ENCODE assay signal across 7 mouse cellular contexts in genomic region chrX:51681170-51681667, GRCm38 (mm10). TPM values are rescaled to one million over a fixed set of nuclear protein-coding genes. Genes with fewer than 3 reads are reported as not detected.
DNase-seq lines count a peak whose midpoint lies in the region; ATAC-seq and TF ChIP-seq lines count a peak whose summit lies in the region.

No protein-coding gene starts in this region.

- H3K9ac ChIP-seq in heart, embryonic 16.5 days (ENCODE audit: low read length), result peak overlapping the region; percentile 1; the same call in 1 of the 2 replicates

- peak; percentile 5 for DNase-seq in urinary bladder, postnatal 25 days (ENCODE audit: low spot score)
- no peak for DNase-seq in urinary bladder, adult 2 months (ENCODE audit: low spot score)
- peak; percentile 69 for DNase-seq in embryo, embryonic 11 days
- peak; percentile 13 to 56 for DNase-seq in kidney, postnatal 25 days

- peak; percentile 49 for ATAC-seq in heart, embryonic 16.5 days (replicated peaks; ENCODE audit: extremely low read depth, insufficient read depth, low FRiP score)
- ATAC-seq in megakaryocyte progenitor cell, adult 5-6 weeks (replicated peaks; ENCODE audit: poor library complexity), result peak; percentile 41

- H3K9me3 ChIP-seq in heart, embryonic 16.5 days (replicated peaks; ENCODE audit: control insufficient read depth, low read length), result no peaks in the 10 kb centered on the region

- peaks cover 34% of the 10 kb centered on the region for H3K27me3 ChIP-seq in heart, embryonic 16.5 days (ENCODE audit: control insufficient read depth, insufficient read depth, low read length)
- peaks cover 16% of the 10 kb centered on the region for H3K27me3 ChIP-seq in small intestine, adult 2 months (ENCODE audit: control insufficient read depth, insufficient read depth, low read length)

- no peaks in the 10 kb centered on the region for H3K4me1 ChIP-seq in heart, embryonic 16.5 days (ENCODE audit: control insufficient read depth, insufficient read depth, low read length)
- H3K4me1 ChIP-seq in small intestine, adult 2 months (ENCODE audit: control insufficient read depth, insufficient read depth, insufficient read length, low read length), result peaks cover 3% of the 10 kb centered on the region; the same call in 1 of the 2 replicates

- no peak overlapping the region for H3K27ac ChIP-seq in heart, embryonic 16.5 days (ENCODE audit: low read length)
- H3K27ac ChIP-seq in small intestine, adult 2 months (ENCODE audit: insufficient read depth, low read depth, low read length), result no peak overlapping the region

- H3K4me3 ChIP-seq in heart, embryonic 16.5 days (ENCODE audit: low read length), result peak overlapping the region; percentile 56
- peak overlapping the region; percentile 40 for H3K4me3 ChIP-seq in small intestine, adult 2 months (ENCODE audit: low read depth, low read length)

- no peak for TF ChIP-seq POLR2A in small intestine, adult 2 months (IDR thresholded peaks at IDR 0.05; ENCODE audit: low read depth, low read length)

- WGBS in heart, embryonic 16.5 days, result 15% methylated on average over 38 of the region's 43 CpGs
- WGBS in small intestine, adult 2 months, result 15% methylated on average over 43 of the region's 43 CpGs

- peak overlapping the region; percentile 64 for H3K4me2 ChIP-seq in heart, embryonic 16.5 days (ENCODE audit: low read depth, low read length)

- no peak for TF ChIP-seq CTCF in small intestine, adult 2 months (IDR thresholded peaks at IDR 0.05; ENCODE audit: extremely low read depth, insufficient read length, insufficient replicate concordance, low read depth, low read length)

- H3K36me3 ChIP-seq in heart, embryonic 16.5 days (ENCODE audit: control insufficient read depth, insufficient read depth), result no peaks in the 10 kb centered on the region
- no peaks in the 10 kb centered on the region for H3K36me3 ChIP-seq in small intestine, adult 2 months (ENCODE audit: control insufficient read depth, insufficient read depth, low read length)

RNA-seq across cellular contexts. Expression of gene Hs6st2, which starts 0.4 kb away (rescaled TPM):
- 0.36 and 0.94 TPM in 2 replicates for polyA plus RNA-seq in urinary bladder, adult 2 months (2012; rRNA removed)
- polyA plus RNA-seq in heart, embryonic 16.5 days (2015; fragmentation: Nextera tagmentation; extraction: Ambion mirVana), result 7.7 and 7.9 TPM in 2 replicates
- total RNA-seq in megakaryocyte progenitor cell, adult 5-6 weeks (2015), result 0.10 TPM in 1 of 2 replicates, not detected in the other
- total RNA-seq in megakaryocyte progenitor cell, adult 5-6 weeks (2017), result not detected in 2 replicates
- polyA plus RNA-seq in small intestine, adult 2 months (2012; rRNA removed), result 0.38 TPM in 1 of 2 replicates, not detected in the other
